8 mouse cellular contexts compared by ENCODE assay signal in genomic region chr2:156839319-156840191, GRCm38 (mm10). TPM values are rescaled to one million over a fixed set of nuclear protein-coding genes. Genes with fewer than 3 reads are reported as not detected.
A peak's percentile ranks its signal among the peaks of the same experiment; 100 is the strongest.
DNase-seq lines count a peak whose midpoint lies in the region; ATAC-seq and TF ChIP-seq lines count a peak whose summit lies in the region.

Gene Tgif2, plus strand, starts transcription at chr2:156840007.

- peak; percentile 97 for DNase-seq in heart, adult 11 months
- no peak for DNase-seq in heart, adult 8-10 months (ENCODE audit: low spot score)
- DNase-seq in embryo, embryonic 10.5 days (ENCODE audit: low spot score): peak; percentile 97
- peak; percentile 70 for DNase-seq in lung, postnatal 36 days
- no peak for DNase-seq in left cerebral cortex, adult 9 months (ENCODE audit: low spot score in 2 of 2)

- no peak for TF ChIP-seq POLR2A in small intestine, adult 2 months (IDR thresholded peaks at IDR 0.05; ENCODE audit: low read depth, low read length)

- H3K36me3 ChIP-seq in heart, embryonic 13.5 days: peaks cover 36% of the 10 kb centered on the region
- peaks cover 35% of the 10 kb centered on the region for H3K36me3 ChIP-seq in kidney, embryonic 15.5 days
- no peaks in the 10 kb centered on the region for H3K36me3 ChIP-seq in small intestine, adult 2 months (ENCODE audit: control insufficient read depth, insufficient read depth, low read length)

- ATAC-seq in heart, embryonic 13.5 days (ENCODE audit: extremely low read depth, insufficient number of reproducible peaks, low FRiP score, low TSS enrichment): peak; percentile 79
- peak; percentile 88 for ATAC-seq in kidney, embryonic 15.5 days (replicated peaks; ENCODE audit: low FRiP score)

- peak within 1 kb of the TSS; percentile 97 for H3K27ac ChIP-seq in heart, embryonic 13.5 days (replicated peaks)
- peak within 1 kb of the TSS; percentile 94 for H3K27ac ChIP-seq in kidney, embryonic 15.5 days
- no peak within 1 kb of the TSS for H3K27ac ChIP-seq in small intestine, adult 2 months (ENCODE audit: insufficient read depth, low read depth, low read length)

- H3K9ac ChIP-seq in heart, embryonic 13.5 days: peak within 1 kb of the TSS; percentile 95
- H3K9ac ChIP-seq in kidney, embryonic 15.5 days: peak within 1 kb of the TSS; percentile 84

- no peaks in the 10 kb centered on the region for H3K27me3 ChIP-seq in heart, embryonic 13.5 days (replicated peaks)
- H3K27me3 ChIP-seq in kidney, embryonic 15.5 days: no peaks in the 10 kb centered on the region
- no peaks in the 10 kb centered on the region; the same call in 1 of the 2 replicates for H3K27me3 ChIP-seq in small intestine, adult 2 months (ENCODE audit: control insufficient read depth, insufficient read depth, low read length)

- H3K4me1 ChIP-seq in heart, embryonic 13.5 days: peaks cover 49% of the 10 kb centered on the region
- H3K4me1 ChIP-seq in kidney, embryonic 15.5 days: peaks cover 49% of the 10 kb centered on the region
- H3K4me1 ChIP-seq in small intestine, adult 2 months (ENCODE audit: control insufficient read depth, insufficient read depth, insufficient read length, low read length): peaks cover 11% of the 10 kb centered on the region

- 1% methylated on average over 61 of the region's 61 CpGs for WGBS in heart, embryonic 13.5 days
- 1% methylated on average over 59 of the region's 61 CpGs for WGBS in kidney, embryonic 15.5 days
- WGBS in small intestine, adult 2 months: 7% methylated on average over 61 of the region's 61 CpGs

- peak within 1 kb of the TSS; percentile 81 for H3K4me2 ChIP-seq in heart, embryonic 13.5 days
- H3K4me2 ChIP-seq in kidney, embryonic 15.5 days: peak within 1 kb of the TSS; percentile 86

- TF ChIP-seq CTCF in small intestine, adult 2 months (IDR thresholded peaks at IDR 0.05; ENCODE audit: extremely low read depth, insufficient read length, insufficient replicate concordance, low read depth, low read length): no peak

- H3K9me3 ChIP-seq in heart, embryonic 13.5 days: no peaks in the 10 kb centered on the region
- H3K9me3 ChIP-seq in kidney, embryonic 15.5 days (replicated peaks): no peaks in the 10 kb centered on the region

- peak within 1 kb of the TSS; percentile 94 for H3K4me3 ChIP-seq in heart, embryonic 13.5 days
- peak within 1 kb of the TSS; percentile 78 for H3K4me3 ChIP-seq in kidney, embryonic 15.5 days (replicated peaks)
- peak within 1 kb of the TSS; percentile 79 for H3K4me3 ChIP-seq in small intestine, adult 2 months (ENCODE audit: low read depth, low read length)

RNA-seq across cellular contexts. Expression of gene Tgif2, which starts in this region (rescaled TPM):
- under 1 TPM; 0.47 to 0.55 (median 0.51) TPM for total RNA-seq in heart, adult 8-10 months (2022)
- 35.5 and 35.9 TPM in 2 replicates for polyA plus RNA-seq in heart, embryonic 13.5 days (2015; fragmentation: Nextera tagmentation; extraction: Ambion mirVana)
- 62.2 and 68.5 TPM in 2 replicates for polyA plus RNA-seq in kidney, embryonic 15.5 days (2015; fragmentation: Nextera tagmentation; extraction: Ambion mirVana)
- 1.5 and 2.0 TPM in 2 replicates for polyA plus RNA-seq in small intestine, adult 2 months (2012; rRNA removed)

Comparison
In these comparisons a context has a peak if more than half of its experiments do, and no peak if none do; other contexts are left out.
1. RNA of gene Tgif2 (polyA plus RNA-seq): 62.2 to 68.5 TPM in kidney, embryonic 15.5 days and 35.5 to 35.9 TPM in heart, embryonic 13.5 days; 1.5 to 2.0 TPM in small intestine, adult 2 months; every median in the first group is over 10 times any median in the second.
2. DNase-seq: peak in heart, adult 11 months (single experiment), embryo, embryonic 10.5 days (single experiment) and lung, postnatal 36 days (single experiment); none in heart, adult 8-10 months (single experiment) and left cerebral cortex, adult 9 months (0 of 2).
3. Peak in every context shown above with its lines, with median percentiles within 50 percentile points of each other: H3K4me3 ChIP-seq.